ENCODE assay signal across 8 mouse cellular contexts in genomic region chr1:95313393-95314228, GRCm38 (mm10). TPM values are rescaled to one million over a fixed set of nuclear protein-coding genes. Genes with fewer than 3 reads are reported as not detected.
DNase-seq lines count a peak whose midpoint lies in the region; ATAC-seq and TF ChIP-seq lines count a peak whose summit lies in the region.

TSS of gene Fam174a (plus strand) at chr1:95313623.

- peak within 1 kb of the TSS; percentile 94 for H3K27ac ChIP-seq in gastrocnemius, adult 2 months
- peak within 1 kb of the TSS; percentile 90 for H3K27ac ChIP-seq in hindbrain, postnatal 0 days
- H3K27ac ChIP-seq in left cerebral cortex, adult 2 months: peak within 1 kb of the TSS; percentile 93

- no peaks in the 10 kb centered on the region for H3K36me3 ChIP-seq in hindbrain, postnatal 0 days (ENCODE audit: insufficient read depth, low read length)

- H3K4me3 ChIP-seq in gastrocnemius, adult 2 months: peak within 1 kb of the TSS; percentile 76
- H3K4me3 ChIP-seq in hindbrain, postnatal 0 days (ENCODE audit: low read length): peak within 1 kb of the TSS; percentile 96
- H3K4me3 ChIP-seq in left cerebral cortex, adult 2 months: peak within 1 kb of the TSS; percentile 95

- WGBS in hindbrain, postnatal 0 days: 1% methylated on average over 79 of the region's 79 CpGs

- ATAC-seq in common myeloid progenitor, adult 5-6 weeks (replicated peaks; ENCODE audit: low read depth, poor library complexity, severe bottlenecking): peak; percentile 91
- ATAC-seq in hindbrain, postnatal 0 days: peak; percentile 99
- peak; percentile 84 for ATAC-seq in megakaryocyte, adult 5-6 weeks (ENCODE audit: poor library complexity, severe bottlenecking)

- no peaks in the 10 kb centered on the region for H3K9me3 ChIP-seq in hindbrain, postnatal 0 days (ENCODE audit: low read length)

- H3K9ac ChIP-seq in hindbrain, postnatal 0 days (replicated peaks; ENCODE audit: low read length): peak within 1 kb of the TSS; percentile 90

- DNase-seq in ZHBTc4 (ENCODE audit: low read depth, low spot score): peak; percentile 93
- DNase-seq in gastrocnemius, adult 2 months: peak; percentile 96
- peak; percentile 97 for DNase-seq in hindbrain, postnatal 0 days (ENCODE audit: low spot score)
- DNase-seq in left cerebral cortex, adult 2 months (ENCODE audit: extremely low spot score in 1 of 2, low spot score in 2 of 2): peak; percentile 90 to 93
- peak; percentile 94 to 95 for DNase-seq in right cerebral cortex, adult 2 months (ENCODE audit: low spot score in 2 of 2)
- DNase-seq in urinary bladder, postnatal 14 days (ENCODE audit: low spot score): peak; percentile 93

- intact Hi-C loops in gastrocnemius, adult 2 months (cut with DNase I): no loop called here
- intact Hi-C loops in left cerebral cortex, adult 2 months (cut with DNase I): loop anchor here (1.0 kb wide), 1 partner anchor 354 kb away; the partner anchor contains the start of gene St8sia4

- H3K27me3 ChIP-seq in hindbrain, postnatal 0 days (ENCODE audit: insufficient read depth, low read length): no peaks in the 10 kb centered on the region

- peak within 1 kb of the TSS; percentile 78 for H3K4me2 ChIP-seq in hindbrain, postnatal 0 days (ENCODE audit: low read depth, low read length)

- TF ChIP-seq CTCF in gastrocnemius, adult 2 months (IDR thresholded peaks at IDR 0.05): peak; percentile 8; the same call in 1 of the 2 replicates
- no peak for TF ChIP-seq CTCF in hindbrain, postnatal 0 days (IDR thresholded peaks at IDR 0.05; ENCODE audit: low read depth)
- no peak for TF ChIP-seq CTCF in left cerebral cortex, adult 2 months (IDR thresholded peaks at IDR 0.05)

- H3K4me1 ChIP-seq in hindbrain, postnatal 0 days (ENCODE audit: insufficient read depth, low read length): 0 out of 2 replicates have a peak, but pooled peaks cover 5% of the 10 kb centered on the region

RNA-seq across cellular contexts. Expression of gene Fam174a, which starts in this region (rescaled TPM):
- 10.6 and 15.6 TPM in 2 replicates for total RNA-seq in common myeloid progenitor, adult 5-6 weeks (2017)
- total RNA-seq in gastrocnemius, adult 2 months (2021): 10 to 100 TPM; 32.8 to 37.8 TPM
- 24.2 and 25.4 TPM in 2 replicates for total RNA-seq in hindbrain, postnatal 0 days (2014; rRNA removed)
- polyA plus RNA-seq in hindbrain, postnatal 0 days (2015; fragmentation: Nextera tagmentation; extraction: Ambion mirVana): 33.7 and 37.7 TPM in 2 replicates
- total RNA-seq in left cerebral cortex, adult 2 months (2021): 10 to 100 TPM; 38.4 to 38.9 TPM
- total RNA-seq in megakaryocyte, adult 5-6 weeks (2015): 44.1 and 46.7 TPM in 2 replicates
- total RNA-seq in megakaryocyte, adult 5-6 weeks (2017): 25.4 and 30.4 TPM in 2 replicates

Comparison
In these comparisons a context has a peak if more than half of its experiments do, and no peak if none do; other contexts are left out.
1. Peak in every context shown above with its lines: DNase-seq, ATAC-seq, H3K4me3 ChIP-seq and H3K27ac ChIP-seq.